Mouse (Mus musculus) kidney, adult 18-20 months (tissue): ENCODE measurements around the gene Rnf39.
A peak's percentile ranks its signal among the peaks of the same experiment; 100 is the strongest.
"Not testable (repeated sequence)": the region's sequence is repeated elsewhere in the genome, so short reads cannot be mapped to it uniquely, and the experiment has no call there.

ENCODE experiments used
- DNase-seq: peaks from one replicate; pipeline ENCODE4 v3.0.0; 2021

Rnf39 gene

GRCm38 (mm10) chr17:36982253-36983155 is 39.8 kb downstream of the Rnf39 start:
- DNase-seq, result no peak

- DNase-seq, result no peak
Measured at GRCm38 (mm10) chr17:36988475-36988874, 45.8 kb downstream of the Rnf39 start.

- DNase-seq, result no peak
Measured at GRCm38 (mm10) chr17:36989437-36989836, 46.7 kb downstream of the Rnf39 start, which contains the start of gene H2-M5. TSS of gene H2-M5 (minus strand) at chr17:36989537.

GRCm38 (mm10) chr17:36990630-36991029 is 47.9 kb downstream of the Rnf39 start:
- DNase-seq, result not testable (repeated sequence)

GRCm38 (mm10) chr17:36992336-36993104 is 49.8 kb downstream of the Rnf39 start:
- no peak for DNase-seq

- no peak for DNase-seq
Measured at GRCm38 (mm10) chr17:36993770-36994325, 51.1 kb downstream of the Rnf39 start.

GRCm38 (mm10) chr17:36994528-36994927 is 51.8 kb downstream of the Rnf39 start:
- no peak for DNase-seq

- no peak for DNase-seq
Measured at GRCm38 (mm10) chr17:36995448-36995847, 52.7 kb downstream of the Rnf39 start.

GRCm38 (mm10) chr17:36997033-36997735 is 54.5 kb downstream of the Rnf39 start:
- DNase-seq, result peak; percentile 82
